Mouse (Mus musculus): Measurements from ENCODE around the gene Prkacb.

Gene Prkacb

GRCm38 (mm10) chr3:146718251-146718650, 94.5 kb downstream of the Prkacb start:
- DNase-seq: no peak

DNA sequence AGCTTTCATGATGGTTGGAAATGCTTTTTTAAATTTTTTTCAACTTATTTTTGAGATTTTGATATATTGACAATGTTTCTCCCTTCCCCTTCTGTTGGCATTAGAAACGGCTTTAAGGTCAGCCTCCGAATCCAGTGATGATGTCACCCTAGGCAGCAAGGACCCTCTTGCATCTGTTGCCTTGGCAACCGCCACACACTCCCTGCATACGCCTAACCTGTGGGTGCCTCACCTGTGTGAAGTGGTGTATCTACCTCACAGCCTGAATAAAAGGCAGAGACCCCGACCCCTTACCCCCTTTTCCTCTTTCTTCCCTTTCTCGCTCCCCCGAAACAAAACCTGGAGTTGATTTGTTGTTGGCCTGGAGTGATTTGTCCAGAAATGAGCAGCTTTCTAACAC, 100.5 kb downstream of the Prkacb start:
- DNase-seq: no peak

GRCm38 (mm10) chr3:146711559-146711958, 101.2 kb downstream of the Prkacb start:
- DNase-seq: no peak

DNA sequence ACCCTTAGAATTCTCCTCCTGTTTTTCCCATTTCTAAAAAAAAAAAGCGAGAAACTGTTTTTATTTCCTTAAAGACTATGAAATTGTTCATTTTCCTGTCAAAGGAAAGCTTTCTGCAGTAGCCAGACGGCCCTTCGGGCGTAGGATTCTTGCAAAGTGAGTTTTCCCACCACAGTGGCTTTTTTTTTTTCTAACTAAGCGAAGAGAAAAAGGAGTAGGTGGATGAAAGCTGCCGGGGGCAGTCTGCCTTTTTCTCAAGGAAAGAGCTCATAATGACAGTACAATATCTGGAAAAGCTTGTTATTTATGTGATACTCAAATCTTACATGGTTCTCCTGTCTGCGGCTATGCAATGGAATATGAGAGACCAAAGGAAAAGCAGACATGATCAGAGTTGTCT, 101.7 kb downstream of the Prkacb start:
- no peak for DNase-seq

DNA sequence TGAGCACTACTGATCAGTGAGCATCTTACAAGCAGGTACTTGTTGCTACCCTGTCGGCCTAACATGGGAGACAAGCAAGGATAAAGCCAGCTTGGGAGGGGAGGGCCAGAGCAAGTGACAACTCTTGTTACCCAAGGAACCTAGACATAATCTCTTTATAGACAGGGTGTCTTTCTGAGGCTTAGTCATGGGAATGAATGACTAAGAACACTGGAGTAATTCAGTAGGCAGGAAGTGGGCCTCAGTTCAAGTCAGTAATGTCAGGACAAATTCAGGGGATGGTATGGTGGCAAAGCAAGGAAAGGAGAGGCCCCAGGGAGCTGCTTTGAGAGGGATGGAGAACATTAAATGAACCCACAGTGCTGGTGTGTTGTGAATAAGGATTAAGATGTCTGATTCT, 103.7 kb downstream of the Prkacb start:
- DNase-seq: no peak

DNA sequence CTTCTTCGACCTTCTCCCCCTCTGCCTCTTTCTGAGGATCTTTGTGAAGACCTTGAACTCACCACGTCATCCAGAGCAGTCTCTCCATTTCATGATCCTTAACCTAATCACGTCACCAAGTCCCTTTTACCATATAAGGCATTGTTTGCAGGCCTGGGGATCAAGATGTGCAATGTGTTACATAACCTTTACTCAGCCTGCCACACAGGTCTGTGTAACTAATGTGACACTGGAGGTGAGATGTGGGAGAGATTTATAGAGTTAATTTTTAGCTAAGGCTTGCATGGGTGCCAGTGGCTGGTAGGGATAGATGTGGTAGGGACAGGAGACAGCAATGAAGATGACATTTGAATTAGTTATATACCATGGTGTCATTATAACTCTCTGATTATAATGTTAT, 104.4 kb downstream of the Prkacb start:
- DNase-seq: no peak

DNA sequence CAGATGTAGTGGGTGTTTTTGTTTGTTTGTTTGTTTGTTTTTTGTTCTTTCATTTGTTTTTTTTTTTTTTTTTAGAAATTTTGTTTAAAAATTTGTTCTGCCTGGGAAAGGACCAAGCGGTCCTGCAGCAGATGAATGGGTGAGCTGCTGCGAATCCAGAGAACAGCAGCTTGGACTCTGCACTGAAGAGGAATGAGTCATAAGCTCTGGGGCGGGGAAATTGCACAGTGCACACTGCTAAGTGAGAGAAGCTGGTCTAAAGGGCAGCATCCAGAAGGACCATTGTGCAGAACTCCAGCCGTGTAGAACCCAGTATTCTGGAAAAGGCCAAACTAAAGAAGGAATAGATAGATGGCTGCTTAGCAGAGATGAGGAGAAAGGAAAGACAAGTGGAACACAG, 108.7 kb downstream of the Prkacb start:
- DNase-seq: no peak

GRCm38 (mm10) chr3:146700051-146700450, 112.7 kb downstream of the Prkacb start:
- DNase-seq: no peak

GRCm38 (mm10) chr3:146698982-146699381, 113.8 kb downstream of the Prkacb start:
- DNase-seq: no peak

- DNase-seq: no peak
Measured at GRCm38 (mm10) chr3:146692547-146692946, 120.2 kb downstream of the Prkacb start.

DNA sequence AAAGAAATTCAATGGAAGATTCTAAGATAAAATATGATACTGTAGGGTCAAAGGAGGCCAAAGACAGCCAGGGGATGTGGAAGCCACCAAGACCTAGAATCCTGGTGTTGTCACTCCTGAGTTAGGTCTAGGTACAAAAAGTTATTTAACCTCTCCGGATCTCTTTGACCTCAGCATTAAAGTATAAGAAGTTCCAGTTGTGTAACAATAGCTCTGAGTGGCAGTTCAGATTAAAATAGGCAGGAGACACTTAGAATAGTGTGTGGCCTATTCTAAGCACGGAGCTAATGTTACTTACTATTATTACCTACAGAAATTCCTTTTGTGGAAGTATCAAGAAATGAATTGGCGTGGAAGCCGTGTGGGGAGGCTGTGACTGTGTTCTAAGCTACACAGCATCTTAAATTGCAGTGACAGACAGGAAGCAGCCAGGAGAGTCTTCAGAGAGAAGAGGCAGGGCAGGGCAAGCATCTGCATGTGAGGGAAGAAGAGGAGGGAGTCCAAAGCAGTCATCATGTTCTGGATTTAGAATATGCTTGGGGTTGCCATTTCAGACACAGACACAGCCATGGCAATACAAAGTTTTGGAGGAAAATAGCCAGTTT, 125.6 kb downstream of the Prkacb start:
- DNase-seq: no peak

DNA sequence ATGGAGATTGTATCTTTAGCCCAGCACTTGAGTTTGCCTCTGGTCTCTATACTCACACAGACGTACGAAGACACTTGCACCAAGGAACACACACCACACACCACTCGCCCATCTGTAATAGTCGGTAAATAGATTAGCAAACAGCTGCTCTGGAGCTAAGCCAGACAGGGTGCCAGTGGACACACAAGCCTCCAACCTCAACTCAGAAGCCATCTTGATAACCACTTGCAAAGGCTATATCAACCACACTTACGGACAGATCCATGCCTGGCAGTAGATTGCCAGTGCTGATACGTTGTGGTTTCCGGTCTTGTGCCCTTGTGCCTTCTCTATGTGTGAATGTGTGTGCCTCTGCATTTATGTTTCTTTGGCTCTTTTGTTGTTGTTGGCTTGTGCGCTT, 126.4 kb downstream of the Prkacb start:
- no peak for DNase-seq

GRCm38 (mm10) chr3:146684811-146685675, 127.7 kb downstream of the Prkacb start, which contains the start of gene Samd13:
TSS of gene Samd13 (minus strand) at chr3:146685592.
- DNase-seq: peak; percentile 28 to 67

GRCm38 (mm10) chr3:146683095-146683494, 129.7 kb downstream of the Prkacb start:
- no peak for DNase-seq

DNA sequence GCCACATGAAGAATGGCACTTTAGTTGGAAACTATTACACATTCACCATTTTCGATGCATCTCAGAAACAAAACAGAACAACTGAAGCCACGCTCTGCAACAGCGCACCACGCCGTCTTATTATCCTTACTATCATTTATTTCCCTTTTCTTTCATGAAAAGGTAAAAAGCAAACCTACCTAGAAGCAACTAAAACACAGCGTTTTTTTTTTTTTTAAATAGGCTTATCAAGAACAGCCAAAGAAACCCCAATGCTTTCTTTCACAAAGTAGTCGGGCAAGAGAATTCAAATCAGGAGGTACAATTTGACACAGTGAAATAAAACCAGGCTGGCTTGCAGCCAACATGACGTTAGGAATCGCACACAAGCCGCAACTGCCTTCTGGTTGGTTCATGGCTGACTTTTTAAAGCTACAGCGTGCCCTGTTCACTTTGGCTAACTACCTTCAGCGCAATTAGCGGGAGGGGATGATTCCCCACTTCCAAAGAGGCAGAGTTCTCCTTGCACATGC, 130.6 kb downstream of the Prkacb start:
- DNase-seq: peak; percentile 61 to 79

DNA sequence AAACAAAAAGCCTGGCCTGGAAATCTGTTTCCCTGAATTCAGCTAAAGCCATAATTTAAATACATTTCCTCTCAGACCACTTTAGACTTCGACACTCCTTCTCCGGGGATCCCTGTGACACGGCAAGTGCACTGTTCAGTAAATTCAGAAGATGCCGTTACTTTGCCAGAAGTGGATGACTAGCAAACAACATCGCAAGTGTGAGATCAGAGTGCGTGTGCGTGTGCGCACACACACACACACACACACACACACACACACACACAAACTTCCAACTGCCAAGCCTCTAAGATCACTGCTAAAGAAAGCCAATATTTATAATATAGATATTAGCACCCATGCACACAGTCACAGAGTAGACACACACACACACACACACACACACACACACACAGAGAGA, 131.1 kb downstream of the Prkacb start:
- DNase-seq: no peak

DNA sequence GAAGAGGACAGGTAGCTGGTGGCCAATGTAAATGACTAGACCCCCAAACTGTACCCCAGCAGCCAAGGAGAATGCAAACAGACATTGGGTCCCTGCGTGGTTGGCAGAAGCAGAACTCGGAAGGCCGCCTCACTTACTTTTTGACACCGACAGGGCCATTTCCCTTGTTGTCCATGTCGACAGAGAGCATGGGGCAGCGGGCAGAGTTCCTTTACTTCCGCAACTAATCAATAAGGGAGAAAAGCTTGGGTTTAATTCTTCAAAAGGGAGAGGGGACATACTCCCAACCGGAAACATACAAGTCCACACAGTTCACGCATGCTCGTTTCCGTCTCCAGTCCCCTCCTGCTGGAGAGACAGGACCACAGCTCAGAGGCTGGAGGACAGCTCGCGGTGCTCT, 132.2 kb downstream of the Prkacb start:
- no peak for DNase-seq

DNA sequence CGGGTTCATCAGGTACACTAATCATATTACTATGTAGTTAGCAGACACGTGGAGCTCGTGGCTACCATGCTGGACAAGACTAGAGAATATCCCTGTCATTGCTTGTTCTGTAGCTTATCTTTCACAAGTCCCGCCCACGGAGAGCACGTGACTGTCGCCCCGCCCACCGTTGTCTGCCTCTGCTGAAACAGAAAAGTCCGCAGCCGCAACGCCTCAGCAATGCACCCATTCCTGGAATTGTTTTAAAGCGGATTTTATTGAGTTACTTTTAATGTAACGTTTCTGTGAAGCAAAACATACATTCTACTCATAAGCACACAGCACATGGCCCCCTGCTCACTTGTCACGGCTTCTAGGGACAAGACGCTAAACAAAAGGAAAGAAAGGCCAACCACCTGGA, 133.1 kb downstream of the Prkacb start:
- no peak for DNase-seq
